In the genomic region with DNA sequence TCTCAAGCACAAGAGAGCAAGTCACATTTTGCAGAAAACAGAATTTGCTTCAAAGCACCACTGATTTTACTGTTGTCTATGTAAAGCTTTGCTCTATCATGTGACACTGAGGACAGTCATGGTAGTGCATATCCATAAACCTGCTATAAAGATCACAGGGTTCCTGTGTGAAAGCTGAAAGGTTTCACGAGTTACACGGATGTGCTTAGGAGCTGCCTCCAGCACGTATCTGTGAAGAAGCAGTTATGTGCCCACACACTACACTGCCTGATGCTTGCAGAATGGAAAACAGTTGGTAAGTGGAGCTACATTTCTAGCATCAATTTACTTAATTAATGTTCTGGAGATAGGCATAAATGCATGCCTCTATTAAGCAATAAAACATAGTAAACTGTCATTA, we compare ENCODE assay signal across 31 mouse cellular contexts.
A peak's percentile ranks its signal among the peaks of the same experiment; 100 is the strongest.
DNase-seq lines count a peak whose midpoint lies in the region; ATAC-seq and TF ChIP-seq lines count a peak whose summit lies in the region.
"Had no signal": no experiment of that assay in that cellular context is flagged by ENCODE, and none has a peak within 500 bp of the region (broad histone marks: within the 10 kb centered on the region; RNA-seq: fewer than 3 reads in every experiment).

No protein-coding gene starts in this region.

- no peak for DNase-seq in forebrain, postnatal 0 days
- DNase-seq in layer of hippocampus, adult 9-11 months, result peak; percentile 30
- no peak for DNase-seq in layer of hippocampus, adult 11-12 months (ENCODE audit: low spot score)
- DNase-seq in telencephalon, adult 2 months (ENCODE audit: low read depth, low spot score), result peak; percentile 35
- DNase-seq: adrenal gland, postnatal 10 days; adrenal gland, postnatal 36 days; B cell, adult 2 months; cerebellum, adult 11 months; cerebellum, adult 8-10 months; cerebellum, postnatal 10 days; cerebellum, postnatal 36 days; embryo, embryonic 11 days; gastrocnemius, postnatal 25 days; heart, adult 18-20 months; heart, postnatal 10 days; heart, postnatal 36 days had no signal

- H3K27me3 ChIP-seq in forebrain, postnatal 0 days (ENCODE audit: insufficient read depth, low read length), result no peaks in the 10 kb centered on the region
- H3K27me3 ChIP-seq in forebrain, embryonic 13.5 days, result no peaks in the 10 kb centered on the region
- H3K27me3 ChIP-seq in neural tube, embryonic 14.5 days (ENCODE audit: control insufficient read depth, insufficient read depth, low read length), result no peaks in the 10 kb centered on the region
- H3K27me3 ChIP-seq in neural tube, embryonic 15.5 days (replicated peaks), result no peaks in the 10 kb centered on the region
- H3K27me3 ChIP-seq: CH12.LX; embryonic facial prominence, embryonic 13.5 days; forebrain, embryonic 12.5 days; heart, embryonic 12.5 days; heart, embryonic 15.5 days; hindbrain, embryonic 13.5 days; Patski had no signal

- TF ChIP-seq CTCF in forebrain, postnatal 0 days (IDR thresholded peaks at IDR 0.05; ENCODE audit: low read depth), result no peak

- H3K4me2 ChIP-seq in forebrain, postnatal 0 days (ENCODE audit: low read depth), result no peak overlapping the region
- no peak overlapping the region for H3K4me2 ChIP-seq in forebrain, embryonic 13.5 days
- H3K4me2 ChIP-seq in neural tube, embryonic 14.5 days (ENCODE audit: low read depth, low read length), result no peak overlapping the region
- H3K4me2 ChIP-seq in neural tube, embryonic 15.5 days, result no peak overlapping the region
- H3K4me2 ChIP-seq: embryonic facial prominence, embryonic 13.5 days; forebrain, embryonic 12.5 days; heart, embryonic 12.5 days; heart, embryonic 15.5 days; hindbrain, embryonic 13.5 days had no signal

- H3K9me3 ChIP-seq in forebrain, postnatal 0 days (ENCODE audit: low read length), result no peaks in the 10 kb centered on the region
- no peaks in the 10 kb centered on the region for H3K9me3 ChIP-seq in forebrain, embryonic 13.5 days (replicated peaks)
- no peaks in the 10 kb centered on the region for H3K9me3 ChIP-seq in neural tube, embryonic 14.5 days (ENCODE audit: control insufficient read depth, low read length)
- H3K9me3 ChIP-seq in neural tube, embryonic 15.5 days (replicated peaks), result no peaks in the 10 kb centered on the region
- H3K9me3 ChIP-seq: embryonic facial prominence, embryonic 10.5 days; embryonic facial prominence, embryonic 13.5 days; forebrain, embryonic 12.5 days; G1E; heart, embryonic 12.5 days; heart, embryonic 15.5 days; hindbrain, embryonic 10.5 days; hindbrain, embryonic 13.5 days had no signal

- H3K4me1 ChIP-seq in forebrain, postnatal 0 days (ENCODE audit: insufficient read depth), result no peaks in the 10 kb centered on the region
- no peaks in the 10 kb centered on the region for H3K4me1 ChIP-seq in forebrain, embryonic 13.5 days
- H3K4me1 ChIP-seq in neural tube, embryonic 14.5 days (ENCODE audit: control insufficient read depth, insufficient read depth, low read length), result no peaks in the 10 kb centered on the region
- H3K4me1 ChIP-seq in neural tube, embryonic 15.5 days, result 0 out of 2 replicates have a peak, but pooled peaks cover 3% of the 10 kb centered on the region
- H3K4me1 ChIP-seq: embryonic facial prominence, embryonic 10.5 days; embryonic facial prominence, embryonic 13.5 days; forebrain, embryonic 12.5 days; heart, embryonic 12.5 days; heart, embryonic 15.5 days; hindbrain, embryonic 10.5 days; hindbrain, embryonic 13.5 days had no signal

- no peak overlapping the region for H3K27ac ChIP-seq in forebrain, postnatal 0 days (ENCODE audit: low read depth, low read length)
- H3K27ac ChIP-seq in forebrain, embryonic 13.5 days, result no peak overlapping the region
- no peak overlapping the region for H3K27ac ChIP-seq in neural tube, embryonic 14.5 days (ENCODE audit: low read depth, low read length)
- H3K27ac ChIP-seq in neural tube, embryonic 15.5 days (replicated peaks), result no peak overlapping the region
- H3K27ac ChIP-seq: embryonic facial prominence, embryonic 10.5 days; embryonic facial prominence, embryonic 13.5 days; forebrain, embryonic 12.5 days; heart, embryonic 15.5 days; hindbrain, embryonic 10.5 days; hindbrain, embryonic 13.5 days had no signal

- H3K9ac ChIP-seq in forebrain, postnatal 0 days, result no peak overlapping the region
- no peak overlapping the region for H3K9ac ChIP-seq in forebrain, embryonic 13.5 days
- no peak overlapping the region for H3K9ac ChIP-seq in neural tube, embryonic 14.5 days (replicated peaks; ENCODE audit: low read depth, low read length)
- no peak overlapping the region for H3K9ac ChIP-seq in neural tube, embryonic 15.5 days (replicated peaks)
- H3K9ac ChIP-seq: embryonic facial prominence, embryonic 13.5 days; forebrain, embryonic 12.5 days; heart, embryonic 12.5 days; heart, embryonic 15.5 days; hindbrain, embryonic 13.5 days had no signal

- ATAC-seq in forebrain, postnatal 0 days, result peak; percentile 14; the same call in 1 of the 2 replicates
- ATAC-seq in forebrain, embryonic 13.5 days, result no peak
- peak; percentile 31; the same call in 1 of the 2 replicates for ATAC-seq in neural tube, embryonic 14.5 days (ENCODE audit: low read depth)
- no peak for ATAC-seq in neural tube, embryonic 15.5 days (ENCODE audit: low FRiP score)
- ATAC-seq: hindbrain, embryonic 16.5 days; Patski had no signal

- 62% methylated on average over 3 of the region's 3 CpGs for WGBS in forebrain, postnatal 0 days
- whole genome bisulfite sequencing in forebrain, embryonic 13.5 days, result 74% methylated on average over 3 of the region's 3 CpGs
- 63% methylated on average over 3 of the region's 3 CpGs for WGBS in neural tube, embryonic 14.5 days
- 59% methylated on average over 3 of the region's 3 CpGs for WGBS in neural tube, embryonic 15.5 days

- peaks cover 12% of the 10 kb centered on the region for H3K36me3 ChIP-seq in forebrain, postnatal 0 days (ENCODE audit: insufficient read depth)
- H3K36me3 ChIP-seq in forebrain, embryonic 13.5 days (ENCODE audit: poor library complexity, severe bottlenecking), result peaks cover 11% of the 10 kb centered on the region
- 0 out of 2 replicates have a peak, but pooled peaks cover 4% of the 10 kb centered on the region for H3K36me3 ChIP-seq in neural tube, embryonic 14.5 days (ENCODE audit: control insufficient read depth, insufficient read depth, low read length)
- peaks cover 18% of the 10 kb centered on the region for H3K36me3 ChIP-seq in neural tube, embryonic 15.5 days
- H3K36me3 ChIP-seq: G1E had no signal

- H3K4me3 ChIP-seq in forebrain, postnatal 0 days (ENCODE audit: low read depth, low read length), result no peak overlapping the region
- no peak overlapping the region for H3K4me3 ChIP-seq in forebrain, embryonic 13.5 days
- H3K4me3 ChIP-seq in neural tube, embryonic 14.5 days (ENCODE audit: low read depth, low read length), result no peak overlapping the region
- no peak overlapping the region for H3K4me3 ChIP-seq in neural tube, embryonic 15.5 days (replicated peaks)
- H3K4me3 ChIP-seq: embryonic facial prominence, embryonic 10.5 days; embryonic facial prominence, embryonic 13.5 days; erythroblast, embryonic 14.5 days; forebrain, embryonic 12.5 days; heart, embryonic 12.5 days; heart, embryonic 15.5 days; hindbrain, embryonic 10.5 days; hindbrain, embryonic 13.5 days had no signal

Comparison
In these comparisons a context has a peak if more than half of its experiments do, and no peak if none do; other contexts are left out.
1. ATAC-seq: peak in forebrain, postnatal 0 days (single experiment) and neural tube, embryonic 14.5 days (single experiment); none in forebrain, embryonic 13.5 days (single experiment) and neural tube, embryonic 15.5 days (single experiment).
2. DNase-seq: peak in layer of hippocampus, adult 9-11 months (single experiment) and telencephalon, adult 2 months (single experiment); none in forebrain, postnatal 0 days (single experiment) and layer of hippocampus, adult 11-12 months (single experiment).